Mouse (Mus musculus) heart, adult 2 months (tissue): ENCODE measurements at regions not wholly inside any gene's neighbourhood (a gene's known extent, or its start where the extent isn't known, plus 50 kb on each side); places are given as distances from the start of the nearest gene placed in this dataset.

ENCODE experiments used
- CTCF ChIP-seq: fragments of 200-600 bp; IDR thresholded peaks from 2 replicates; pipeline ENCODE4 v1.8.1; 2022; ENCODE audit warnings: antibody characterized with exemption, mild to moderate bottlenecking, moderate library complexity
- EP300 ChIP-seq: fragments of 200-500 bp; IDR thresholded peaks from 2 replicates; pipeline ENCODE4 v1.6.1; 2011; ENCODE audit warnings: low read depth, low read length, control low read depth; ENCODE audit not compliant: insufficient read depth
- POLR2A ChIP-seq: fragments of 200-500 bp; IDR thresholded peaks from 2 replicates; pipeline ENCODE4 v1.6.1; 2011; ENCODE audit warnings: mild to moderate bottlenecking, low read depth, low read length, control low read depth; ENCODE audit not compliant: insufficient read depth

- TF ChIP-seq POLR2A (no peak), CTCF (no peak), EP300 (no peak)
Measured at GRCm38 (mm10) chr9:91803372-91803961, 389.3 kb upstream of the Plscr5 start.
